9 mouse cellular contexts compared by ENCODE assay signal in the genomic region with DNA sequence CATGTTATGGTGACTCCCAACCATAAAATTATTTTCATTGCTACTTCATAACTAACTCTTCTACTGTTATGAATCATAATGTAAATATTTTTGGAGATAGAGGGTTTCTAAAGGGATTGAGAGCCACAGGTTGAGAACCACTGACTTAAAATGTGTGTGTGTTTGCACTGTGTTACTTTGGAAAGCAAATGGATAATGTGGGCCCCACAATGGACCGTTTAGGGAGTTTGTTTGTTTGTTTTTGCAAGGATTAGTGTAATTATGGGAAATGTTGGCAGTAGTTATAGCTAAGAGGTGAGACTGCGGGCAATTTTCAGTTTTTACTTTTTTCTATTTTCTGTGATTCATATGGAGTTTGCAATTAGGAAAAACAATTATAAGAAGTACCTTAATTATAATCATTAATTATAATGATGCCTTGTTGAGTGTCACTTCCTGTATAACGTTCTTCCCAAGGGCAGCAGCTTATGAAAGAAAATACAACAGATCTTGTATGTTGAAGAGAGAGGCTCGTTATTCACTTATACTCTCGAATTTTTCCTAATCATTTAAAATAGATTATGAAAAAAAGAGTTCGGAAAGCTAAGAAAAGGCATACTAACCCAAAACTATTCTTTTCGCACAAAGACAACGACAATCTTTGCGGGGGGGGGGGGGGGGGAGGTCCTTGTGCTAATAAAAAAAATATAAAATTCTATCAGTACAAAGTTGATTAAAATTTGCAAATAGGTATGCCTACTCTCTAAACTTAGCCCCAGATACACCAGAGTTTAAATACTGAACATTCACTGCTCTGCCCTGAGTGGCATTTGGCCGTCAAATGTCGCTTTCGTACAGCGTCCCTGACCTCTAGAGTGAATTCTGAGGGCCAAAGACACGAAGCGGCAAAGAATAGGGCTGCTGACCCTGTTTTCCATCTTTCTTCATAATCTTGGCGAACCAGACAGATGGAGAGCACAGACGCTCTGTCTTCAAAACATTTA. TPM values are rescaled to one million over a fixed set of nuclear protein-coding genes. Genes with fewer than 3 reads are reported as not detected.
DNase-seq lines count a peak whose midpoint lies in the region; ATAC-seq and TF ChIP-seq lines count a peak whose summit lies in the region.
"Had no signal": no experiment of that assay in that cellular context is flagged by ENCODE, and none has a peak within 500 bp of the region (broad histone marks: within the 10 kb centered on the region; RNA-seq: fewer than 3 reads in every experiment).

No protein-coding gene starts in this region.

- 2% methylated on average over 17 of the region's 17 CpGs for WGBS in kidney, postnatal 0 days
- 7% methylated on average over 17 of the region's 17 CpGs for WGBS in forebrain, embryonic 10.5 days
- 4% methylated on average over 16 of the region's 17 CpGs for WGBS in limb, embryonic 11.5 days
- 6% methylated on average over 17 of the region's 17 CpGs for WGBS in neural tube, embryonic 12.5 days

- no peaks in the 10 kb centered on the region for H3K27me3 ChIP-seq in kidney, postnatal 0 days (ENCODE audit: insufficient read depth, low read length)
- no peaks in the 10 kb centered on the region for H3K27me3 ChIP-seq in forebrain, embryonic 10.5 days (ENCODE audit: poor library complexity, severe bottlenecking)
- H3K27me3 ChIP-seq in limb, embryonic 11.5 days (ENCODE audit: control insufficient read depth, insufficient read depth, low read length): no peaks in the 10 kb centered on the region
- H3K27me3 ChIP-seq in neural tube, embryonic 12.5 days (replicated peaks): no peaks in the 10 kb centered on the region

- peak overlapping the region; percentile 71 for H3K27ac ChIP-seq in kidney, postnatal 0 days
- H3K27ac ChIP-seq in forebrain, embryonic 10.5 days: peak overlapping the region; percentile 75
- no peak overlapping the region for H3K27ac ChIP-seq in limb, embryonic 11.5 days (replicated peaks; ENCODE audit: low read depth, low read length)
- no peak overlapping the region for H3K27ac ChIP-seq in neural tube, embryonic 12.5 days

- H3K9me3 ChIP-seq in kidney, postnatal 0 days (replicated peaks; ENCODE audit: low read length): no peaks in the 10 kb centered on the region
- peaks cover 9% of the 10 kb centered on the region for H3K9me3 ChIP-seq in forebrain, embryonic 10.5 days
- H3K9me3 ChIP-seq in limb, embryonic 11.5 days (ENCODE audit: control insufficient read depth, low read length): no peaks in the 10 kb centered on the region
- 0 out of 2 replicates have a peak, but pooled peaks cover 8% of the 10 kb centered on the region for H3K9me3 ChIP-seq in neural tube, embryonic 12.5 days

- peak overlapping the region; percentile 56 for H3K9ac ChIP-seq in kidney, postnatal 0 days (ENCODE audit: low read depth, low read length)
- peak overlapping the region; percentile 47; the same call in 1 of the 2 replicates for H3K9ac ChIP-seq in limb, embryonic 11.5 days (ENCODE audit: low read length)
- peak overlapping the region; percentile 45; the same call in 1 of the 2 replicates for H3K9ac ChIP-seq in neural tube, embryonic 12.5 days

- TF ChIP-seq CTCF in kidney, postnatal 0 days (IDR thresholded peaks at IDR 0.05; ENCODE audit: low read depth): no peak

- H3K4me3 ChIP-seq in kidney, postnatal 0 days (replicated peaks; ENCODE audit: low read depth, low read length): peak overlapping the region; percentile 71
- peak overlapping the region; percentile 69 for H3K4me3 ChIP-seq in forebrain, embryonic 10.5 days
- H3K4me3 ChIP-seq in limb, embryonic 11.5 days (ENCODE audit: low read depth, low read length): peak overlapping the region; percentile 61
- H3K4me3 ChIP-seq in neural tube, embryonic 12.5 days: peak overlapping the region; percentile 59

- no peaks in the 10 kb centered on the region for H3K4me1 ChIP-seq in kidney, postnatal 0 days (replicated peaks; ENCODE audit: insufficient read depth, low read length)
- peaks cover 8% of the 10 kb centered on the region for H3K4me1 ChIP-seq in forebrain, embryonic 10.5 days
- no peaks in the 10 kb centered on the region for H3K4me1 ChIP-seq in limb, embryonic 11.5 days (ENCODE audit: control insufficient read depth, insufficient read depth, low read length)
- no peaks in the 10 kb centered on the region for H3K4me1 ChIP-seq in neural tube, embryonic 12.5 days

- no peak; the same call in 1 of the 2 replicates for ATAC-seq in kidney, postnatal 0 days (replicated peaks; ENCODE audit: low FRiP score, low read depth)
- ATAC-seq in limb, embryonic 11.5 days (ENCODE audit: insufficient number of reproducible peaks, low FRiP score, low TSS enrichment, low read depth): peak; percentile 67; the same call in 1 of the 2 replicates
- ATAC-seq in neural tube, embryonic 12.5 days (ENCODE audit: low FRiP score, low read depth): peak; percentile 61

- DNase-seq in kidney, postnatal 0 days (ENCODE audit: low spot score): no peak
- DNase-seq in kidney, postnatal 36 days: no peak
- DNase-seq in Muller cell, postnatal 12 days (ENCODE audit: inconsistent ontology term): peak; percentile 45
- DNase-seq in forebrain, embryonic 10.5 days (ENCODE audit: extremely low spot score, low spot score): no peak
- DNase-seq in limb, embryonic 11.5 days (ENCODE audit: low spot score): no peak
- no peak for DNase-seq in right cerebral cortex, adult 18-20 months
- DNase-seq in left cerebral cortex, postnatal 25 days (ENCODE audit: low spot score in 2 of 2): no peak

- intact Hi-C loops in left cerebral cortex, postnatal 25 days (cut with DNase I): loop anchor here (1.0 to 2.0 kb wide), 4 partner anchors 15 to 76 kb away; no protein-coding TSS in a partner anchor

- H3K4me2 ChIP-seq in kidney, postnatal 0 days (ENCODE audit: low read length): peak overlapping the region; percentile 59
- H3K4me2 ChIP-seq in limb, embryonic 11.5 days (ENCODE audit: low read depth, severe bottlenecking): peak overlapping the region; percentile 41
- peak overlapping the region; percentile 61 for H3K4me2 ChIP-seq in neural tube, embryonic 12.5 days (replicated peaks)

- H3K36me3 ChIP-seq in kidney, postnatal 0 days (ENCODE audit: insufficient read depth, low read length): no peaks in the 10 kb centered on the region
- peaks cover 18% of the 10 kb centered on the region for H3K36me3 ChIP-seq in forebrain, embryonic 10.5 days (replicated peaks)
- no peaks in the 10 kb centered on the region for H3K36me3 ChIP-seq in limb, embryonic 11.5 days (ENCODE audit: control insufficient read depth, insufficient read depth, low read length)
- peaks cover 4% of the 10 kb centered on the region; the same call in 1 of the 2 replicates for H3K36me3 ChIP-seq in neural tube, embryonic 12.5 days

RNA-seq across cellular contexts. Expression of a gene that starts 20.1 kb away (rescaled TPM):
- polyA plus RNA-seq in kidney, postnatal 0 days (2015; fragmentation: Nextera tagmentation; extraction: Ambion mirVana): 101 and 103 TPM in 2 replicates
- polyA plus RNA-seq in forebrain, embryonic 10.5 days (2016; fragmentation: Nextera tagmentation; extraction: Ambion mirVana): 169 and 173 TPM in 2 replicates
- polyA plus RNA-seq in limb, embryonic 11.5 days (2014; fragmentation: Nextera tagmentation; extraction: Ambion mirVana): 183 and 190 TPM in 2 replicates
- 124 and 125 TPM in 2 replicates for polyA plus RNA-seq in neural tube, embryonic 12.5 days (2016; fragmentation: Nextera tagmentation; extraction: Ambion mirVana)
- 10 to 100 TPM; 34.3 to 41.2 TPM for total RNA-seq in left cerebral cortex, postnatal 25 days (2021)

RNA-seq across cellular contexts. Expression of a gene that starts 53.7 kb away (rescaled TPM):
- not detected in 2 replicates for polyA plus RNA-seq in kidney, postnatal 0 days (2015; fragmentation: Nextera tagmentation; extraction: Ambion mirVana)
- not detected in 2 replicates for polyA plus RNA-seq in forebrain, embryonic 10.5 days (2016; fragmentation: Nextera tagmentation; extraction: Ambion mirVana)
- not detected in 2 replicates for polyA plus RNA-seq in limb, embryonic 11.5 days (2014; fragmentation: Nextera tagmentation; extraction: Ambion mirVana)
- not detected in 2 replicates for polyA plus RNA-seq in neural tube, embryonic 12.5 days (2016; fragmentation: Nextera tagmentation; extraction: Ambion mirVana)
- total RNA-seq in left cerebral cortex, postnatal 25 days (2021): not detected
- polyA plus RNA-seq: brain, embryonic 14.5 days had no signal

Comparison
In these comparisons a context has a peak if more than half of its experiments do, and no peak if none do; other contexts are left out.
1. H3K27ac ChIP-seq: peak in kidney, postnatal 0 days (single experiment) and forebrain, embryonic 10.5 days (single experiment); none in limb, embryonic 11.5 days (single experiment) and neural tube, embryonic 12.5 days (single experiment).
2. Peak in every context shown above with its lines, with median percentiles within 50 percentile points of each other: H3K4me2 ChIP-seq, H3K4me3 ChIP-seq and H3K9ac ChIP-seq.